In genomic region chr6:115292621-115293020, GRCm38 (mm10) we compare ENCODE assay signal across 12 mouse cellular contexts. TPM values are rescaled to one million over a fixed set of nuclear protein-coding genes. Genes with fewer than 3 reads are reported as not detected.
DNase-seq lines count a peak whose midpoint lies in the region.
"Had no signal": no experiment of that assay in that cellular context is flagged by ENCODE, and none has a peak within 500 bp of the region (broad histone marks: within the 10 kb centered on the region; RNA-seq: fewer than 3 reads in every experiment).

No protein-coding gene starts in this region.

- 0 out of 2 replicates have a peak overlapping the region, but pooled peaks have one; percentile 13 for H3K27ac ChIP-seq in heart, embryonic 10.5 days
- H3K27ac ChIP-seq: midbrain, embryonic 12.5 days had no signal

- no peak for DNase-seq in heart, embryonic 10.5 days (ENCODE audit: low spot score)
- DNase-seq in heart, adult 8-10 months (ENCODE audit: low spot score), result no peak
- DNase-seq in left cerebral cortex, adult 9 months (ENCODE audit: low spot score in 2 of 2), result peak; percentile 58 to 67
- no peak for DNase-seq in left cerebral cortex, adult 11 months (ENCODE audit: low spot score)
- peak; percentile 93 for DNase-seq in brain, adult 2 months (ENCODE audit: low read depth, low spot score)
- peak; percentile 50 to 68 for DNase-seq in right cerebral cortex, postnatal 10 days (ENCODE audit: low spot score in 2 of 2)
- DNase-seq in Muller cell, postnatal 12 days (ENCODE audit: inconsistent ontology term), result no peak
- DNase-seq: cerebellum, postnatal 14 days; lung, embryonic 14.5 days; lung, postnatal 4 days; thymus, postnatal 25 days had no signal

- H3K27me3 ChIP-seq in heart, embryonic 10.5 days (ENCODE audit: insufficient read depth, poor library complexity, severe bottlenecking), result peaks cover 62% of the 10 kb centered on the region
- H3K27me3 ChIP-seq: midbrain, embryonic 12.5 days had no signal

- H3K36me3 ChIP-seq in heart, embryonic 10.5 days, result no peaks in the 10 kb centered on the region
- H3K36me3 ChIP-seq: midbrain, embryonic 12.5 days had no signal

- H3K9me3 ChIP-seq in heart, embryonic 10.5 days, result no peaks in the 10 kb centered on the region
- H3K9me3 ChIP-seq: midbrain, embryonic 12.5 days had no signal

- H3K4me3 ChIP-seq in heart, embryonic 10.5 days, result no peak overlapping the region
- H3K4me3 ChIP-seq: midbrain, embryonic 12.5 days had no signal

- WGBS in heart, embryonic 10.5 days, result 37% methylated on average over 6 of the region's 6 CpGs

- H3K4me1 ChIP-seq in heart, embryonic 10.5 days, result peaks cover 13% of the 10 kb centered on the region
- H3K4me1 ChIP-seq: midbrain, embryonic 12.5 days had no signal

RNA-seq across cellular contexts. Expression of gene Timp4, which starts 40.6 kb away (rescaled TPM):
- polyA plus RNA-seq in heart, embryonic 10.5 days (2016; fragmentation: Nextera tagmentation; extraction: Ambion mirVana), result 0.09 and 0.10 TPM in 2 replicates
- total RNA-seq in heart, adult 8-10 months (2022), result 10 to 100 TPM; 26.3 to 43.9 (median 37.1) TPM

Comparison
In these comparisons a context has a peak if more than half of its experiments do, and no peak if none do; other contexts are left out.
1. DNase-seq: peak in left cerebral cortex, adult 9 months (2 of 2), brain, adult 2 months (single experiment) and right cerebral cortex, postnatal 10 days (2 of 2); none in heart, embryonic 10.5 days (single experiment), heart, adult 8-10 months (single experiment), left cerebral cortex, adult 11 months (single experiment) and Muller cell, postnatal 12 days (single experiment).